ENCODE assay signal across 8 mouse cellular contexts in the genomic region with DNA sequence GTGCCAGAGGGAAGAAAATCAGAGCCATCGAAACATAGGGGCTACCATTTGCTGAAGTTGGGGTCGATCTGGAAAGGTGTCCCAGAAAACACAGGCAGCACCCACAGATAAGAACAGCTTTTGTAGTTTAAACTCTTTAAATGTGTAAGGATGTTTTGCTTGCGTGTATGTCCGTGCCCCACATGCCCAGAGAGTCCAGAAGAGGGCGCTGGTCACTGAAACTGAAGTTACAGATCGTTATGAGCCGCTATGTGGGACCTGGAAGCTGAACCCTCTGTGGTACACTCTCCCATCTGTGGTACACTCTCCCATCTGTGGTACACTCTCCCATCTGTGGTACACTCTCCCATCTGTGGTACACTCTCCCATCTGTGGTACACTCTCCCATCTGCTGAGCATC. TPM values are rescaled to one million over a fixed set of nuclear protein-coding genes. Genes with fewer than 3 reads are reported as not detected.
DNase-seq lines count a peak whose midpoint lies in the region; ATAC-seq and TF ChIP-seq lines count a peak whose summit lies in the region.

No protein-coding gene starts in this region.

- peak; percentile 31 for TF ChIP-seq CTCF in C2C12 (IDR thresholded peaks at IDR 0.05; ENCODE audit: control insufficient read depth, insufficient read depth, insufficient read length)
- TF ChIP-seq CTCF in cortical plate, adult 2 months (IDR thresholded peaks at IDR 0.05; ENCODE audit: extremely low read depth, insufficient read depth, low read length): peak; percentile 61

- no peaks in the 10 kb centered on the region for H3K36me3 ChIP-seq in C2C12 (ENCODE audit: control insufficient read depth, insufficient read depth)
- H3K36me3 ChIP-seq in heart, embryonic 11.5 days (ENCODE audit: control insufficient read depth, insufficient read depth, low read length): no peaks in the 10 kb centered on the region
- H3K36me3 ChIP-seq in kidney, embryonic 15.5 days: peaks cover 9% of the 10 kb centered on the region; the same call in 1 of the 2 replicates
- H3K36me3 ChIP-seq in lung, embryonic 16.5 days (ENCODE audit: control insufficient read depth, insufficient read depth, low read length): no peaks in the 10 kb centered on the region

- H3K79me2 ChIP-seq in C2C12 (ENCODE audit: control insufficient read depth, insufficient read depth): no peaks in the 10 kb centered on the region

- 19% methylated on average over 7 of the region's 7 CpGs for WGBS in heart, embryonic 11.5 days (ENCODE audit: insufficient replicate concordance)
- WGBS in kidney, embryonic 15.5 days: 20% methylated on average over 7 of the region's 7 CpGs
- 13% methylated on average over 7 of the region's 7 CpGs for WGBS in lung, embryonic 16.5 days

- H3ac ChIP-seq in C2C12 (ENCODE audit: control insufficient read depth, insufficient read length, low read depth): no peak overlapping the region

- TF ChIP-seq POLR2A in cortical plate, adult 2 months (IDR thresholded peaks at IDR 0.05; ENCODE audit: extremely low read depth, insufficient read depth, low read length): no peak

- peaks cover 3% of the 10 kb centered on the region; the same call in 1 of the 2 replicates for H3K4me1 ChIP-seq in cortical plate, adult 2 months (ENCODE audit: control insufficient read depth, insufficient read depth, low read length)
- peaks cover 7% of the 10 kb centered on the region; the same call in 1 of the 2 replicates for H3K4me1 ChIP-seq in heart, embryonic 11.5 days (ENCODE audit: control insufficient read depth, insufficient read depth, low read length)
- peaks cover 16% of the 10 kb centered on the region for H3K4me1 ChIP-seq in kidney, embryonic 15.5 days
- peaks cover 12% of the 10 kb centered on the region for H3K4me1 ChIP-seq in lung, embryonic 16.5 days (replicated peaks; ENCODE audit: control insufficient read depth, insufficient read depth, low read length)

- no peaks in the 10 kb centered on the region for H3K79me3 ChIP-seq in C2C12 (ENCODE audit: low read depth)

- H3K9ac ChIP-seq in heart, embryonic 11.5 days (ENCODE audit: low read depth, low read length): peak overlapping the region; percentile 90
- peak overlapping the region; percentile 56 for H3K9ac ChIP-seq in kidney, embryonic 15.5 days
- peak overlapping the region; percentile 81 for H3K9ac ChIP-seq in lung, embryonic 16.5 days (ENCODE audit: low read length)

- H3K4me3 ChIP-seq in C2C12 (ENCODE audit: insufficient read depth, poor library complexity, severe bottlenecking): no peak overlapping the region
- H3K4me3 ChIP-seq in cortical plate, adult 2 months (ENCODE audit: insufficient read depth, low read length): peak overlapping the region; percentile 64
- H3K4me3 ChIP-seq in heart, embryonic 11.5 days (ENCODE audit: low read depth, low read length): peak overlapping the region; percentile 68
- H3K4me3 ChIP-seq in kidney, embryonic 15.5 days (replicated peaks): peak overlapping the region; percentile 55
- H3K4me3 ChIP-seq in lung, embryonic 16.5 days (ENCODE audit: low read length): peak overlapping the region; percentile 61

- peak; percentile 62 for ATAC-seq in heart, embryonic 11.5 days (replicated peaks; ENCODE audit: insufficient number of reproducible peaks, low FRiP score, low TSS enrichment)
- ATAC-seq in kidney, embryonic 15.5 days (replicated peaks; ENCODE audit: low FRiP score): peak; percentile 73
- ATAC-seq in lung, embryonic 16.5 days (ENCODE audit: low read depth): peak; percentile 69

- DNase-seq in MEL-GATA-1-ER (ENCODE audit: extremely low read depth, low read depth): peak; percentile 65
- DNase-seq in retina, postnatal 1 day: peak; percentile 82
- DNase-seq in ovary, adult 18-20 months (ENCODE audit: low spot score): no peak

- H3K4me2 ChIP-seq in heart, embryonic 11.5 days: peak overlapping the region; percentile 77
- peak overlapping the region; percentile 66 for H3K4me2 ChIP-seq in kidney, embryonic 15.5 days
- H3K4me2 ChIP-seq in lung, embryonic 16.5 days (ENCODE audit: low read depth, low read length): peak overlapping the region; percentile 67

- peak overlapping the region; percentile 87 for H3K27ac ChIP-seq in cortical plate, adult 2 months (ENCODE audit: insufficient read depth, low read length)
- H3K27ac ChIP-seq in heart, embryonic 11.5 days (ENCODE audit: low read depth, low read length): peak overlapping the region; percentile 96
- peak overlapping the region; percentile 93 for H3K27ac ChIP-seq in kidney, embryonic 15.5 days
- peak overlapping the region; percentile 94 for H3K27ac ChIP-seq in lung, embryonic 16.5 days (ENCODE audit: low read length)

- H3K27me3 ChIP-seq in C2C12 (ENCODE audit: control insufficient read depth, insufficient read depth, insufficient read length): no peaks in the 10 kb centered on the region
- no peaks in the 10 kb centered on the region for H3K27me3 ChIP-seq in heart, embryonic 11.5 days (ENCODE audit: control insufficient read depth, insufficient read depth, low read length)
- no peaks in the 10 kb centered on the region for H3K27me3 ChIP-seq in kidney, embryonic 15.5 days
- no peaks in the 10 kb centered on the region for H3K27me3 ChIP-seq in lung, embryonic 16.5 days (ENCODE audit: control insufficient read depth, insufficient read depth, low read depth, low read length)

- H3K9me3 ChIP-seq in heart, embryonic 11.5 days (replicated peaks; ENCODE audit: control insufficient read depth, low read length): no peaks in the 10 kb centered on the region
- no peaks in the 10 kb centered on the region for H3K9me3 ChIP-seq in kidney, embryonic 15.5 days (replicated peaks)
- no peaks in the 10 kb centered on the region for H3K9me3 ChIP-seq in lung, embryonic 16.5 days (ENCODE audit: control insufficient read depth, low read length)

TF ChIP-seq in C2C12, 6 proteins besides CTCF, POLR2A, EP300 and RAD21:
- TF ChIP-seq FOSL1 (IDR thresholded peaks at IDR 0.05; ENCODE audit: insufficient read depth, low read length, poor library complexity, severe bottlenecking): no peak
- TF ChIP-seq CEBPB (IDR thresholded peaks at IDR 0.05; ENCODE audit: low read depth): no peak
- no peak for TF ChIP-seq MYOG (IDR thresholded peaks at IDR 0.05; ENCODE audit: control insufficient read depth, extremely low read depth, insufficient read length)
- TF ChIP-seq USF1 (IDR thresholded peaks at IDR 0.05; ENCODE audit: low read depth): no peak
- TF ChIP-seq MYOD1 (IDR thresholded peaks at IDR 0.05; ENCODE audit: control insufficient read depth, insufficient read length, low read depth): no peak
- TF ChIP-seq MAX (IDR thresholded peaks at IDR 0.05): no peak

RNA-seq across cellular contexts. Expression of gene Tsga10ip, which starts 4.8 kb away (rescaled TPM):
- polyA plus RNA-seq in C2C12 (2012; fragmentation: generic; extraction: Trizol): 0.02 TPM
- polyA plus RNA-seq in cortical plate, adult 2 months (2012; rRNA removed): not detected in 2 replicates
- 0.87 and 1.7 TPM in 2 replicates for polyA plus RNA-seq in heart, embryonic 11.5 days (2014; fragmentation: Nextera tagmentation; extraction: Ambion mirVana)
- polyA plus RNA-seq in kidney, embryonic 15.5 days (2015; fragmentation: Nextera tagmentation; extraction: Ambion mirVana): 0.30 and 0.57 TPM in 2 replicates
- 1.3 and 1.5 TPM in 2 replicates for polyA plus RNA-seq in lung, embryonic 16.5 days (2015; fragmentation: Nextera tagmentation; extraction: Ambion mirVana)

RNA-seq across cellular contexts. Expression of gene Drap1, which starts 17.6 kb away (rescaled TPM):
- polyA plus RNA-seq in C2C12 (2012; fragmentation: generic; extraction: Trizol): 428 TPM
- polyA plus RNA-seq in cortical plate, adult 2 months (2012; rRNA removed): 285 and 320 TPM in 2 replicates
- 138 and 150 TPM in 2 replicates for polyA plus RNA-seq in heart, embryonic 11.5 days (2014; fragmentation: Nextera tagmentation; extraction: Ambion mirVana)
- 248 and 250 TPM in 2 replicates for polyA plus RNA-seq in kidney, embryonic 15.5 days (2015; fragmentation: Nextera tagmentation; extraction: Ambion mirVana)
- 263 and 265 TPM in 2 replicates for polyA plus RNA-seq in lung, embryonic 16.5 days (2015; fragmentation: Nextera tagmentation; extraction: Ambion mirVana)

RNA-seq across cellular contexts. Expression of gene AI837181, which starts 17.8 kb away (rescaled TPM):
- polyA plus RNA-seq in C2C12 (2012; fragmentation: generic; extraction: Trizol): 90.3 TPM
- 99.8 and 101 TPM in 2 replicates for polyA plus RNA-seq in cortical plate, adult 2 months (2012; rRNA removed)
- polyA plus RNA-seq in heart, embryonic 11.5 days (2014; fragmentation: Nextera tagmentation; extraction: Ambion mirVana): 23.8 and 27.4 TPM in 2 replicates
- polyA plus RNA-seq in kidney, embryonic 15.5 days (2015; fragmentation: Nextera tagmentation; extraction: Ambion mirVana): 54.2 and 59.0 TPM in 2 replicates
- polyA plus RNA-seq in lung, embryonic 16.5 days (2015; fragmentation: Nextera tagmentation; extraction: Ambion mirVana): 20.7 and 28.3 TPM in 2 replicates

RNA-seq across cellular contexts. Expression of gene Sart1, which starts 18.6 kb away (rescaled TPM):
- polyA plus RNA-seq in C2C12 (2012; fragmentation: generic; extraction: Trizol): 68.5 TPM
- polyA plus RNA-seq in cortical plate, adult 2 months (2012; rRNA removed): 71.0 and 76.4 TPM in 2 replicates
- 39.0 and 44.5 TPM in 2 replicates for polyA plus RNA-seq in heart, embryonic 11.5 days (2014; fragmentation: Nextera tagmentation; extraction: Ambion mirVana)
- 82.0 and 87.6 TPM in 2 replicates for polyA plus RNA-seq in kidney, embryonic 15.5 days (2015; fragmentation: Nextera tagmentation; extraction: Ambion mirVana)
- polyA plus RNA-seq in lung, embryonic 16.5 days (2015; fragmentation: Nextera tagmentation; extraction: Ambion mirVana): 67.4 and 69.7 TPM in 2 replicates

RNA-seq across cellular contexts. Expression of gene Banf1, which starts 40.2 kb away (rescaled TPM):
- polyA plus RNA-seq in C2C12 (2012; fragmentation: generic; extraction: Trizol): 506 TPM
- polyA plus RNA-seq in cortical plate, adult 2 months (2012; rRNA removed): 92.0 and 104 TPM in 2 replicates
- polyA plus RNA-seq in heart, embryonic 11.5 days (2014; fragmentation: Nextera tagmentation; extraction: Ambion mirVana): 443 and 453 TPM in 2 replicates
- 477 and 508 TPM in 2 replicates for polyA plus RNA-seq in kidney, embryonic 15.5 days (2015; fragmentation: Nextera tagmentation; extraction: Ambion mirVana)
- polyA plus RNA-seq in lung, embryonic 16.5 days (2015; fragmentation: Nextera tagmentation; extraction: Ambion mirVana): 433 and 448 TPM in 2 replicates
